Mouse (Mus musculus) small intestine, adult 2 months (tissue): ENCODE measurements at regions not wholly inside any gene's neighbourhood (a gene's known extent, or its start where the extent isn't known, plus 50 kb on each side); places are given as distances from the start of the nearest gene placed in this dataset.

ENCODE experiments used
- CTCF ChIP-seq: fragments of 200-500 bp; IDR thresholded peaks from 2 replicates; pipeline ENCODE4 v1.5.1; 2012; ENCODE audit warnings: low read depth, mild to moderate bottlenecking, control low read depth, inconsistent platforms, low read length, moderate library complexity, mixed read lengths; ENCODE audit not compliant: insufficient replicate concordance, insufficient read length; ENCODE audit errors: extremely low read depth
- POLR2A ChIP-seq: fragments of 200-500 bp; IDR thresholded peaks from 2 replicates; pipeline ENCODE4 v1.6.1; 2012; ENCODE audit warnings: low read depth, mild to moderate bottlenecking, control low read depth, inconsistent platforms, low read length, moderate library complexity

- TF ChIP-seq CTCF: no peak
- no peak for TF ChIP-seq POLR2A
Measured at GRCm38 (mm10) chr8:49069451-49069850, 225.7 kb upstream of the Tenm3 start.
